Mouse (Mus musculus) adrenal gland, postnatal 10 days (tissue): Measurements from ENCODE around the gene Olfr1153. TPM values are rescaled to one million over a fixed set of nuclear protein-coding genes. Genes with fewer than 3 reads are reported as not detected.

Source experiments
- DNase-seq: peaks from one replicate; pipeline ENCODE4 v3.0.0; 2021; ENCODE audit warnings: mixed read lengths
- long read RNA-seq, 2 experiments: library from polyadenylated mRNA; stranded (forward); transcript quantifications; one replicate each; pipeline ENCODE4 v2.0.0; 2021
- total RNA-seq, 2 experiments: library from RNA; stranded (reverse); gene quantifications; 2 replicates each; pipeline ENCODE4 v1.2.3; 2021

The Olfr1153 gene
- total RNA-seq = not detected
- long read RNA-seq, experiment 1 = 0 reads
- long read RNA-seq, experiment 2 = 0 reads

GRCm38 (mm10) chr2:87894662-87895061, at the start of gene Olfr1153:
TSS of gene Olfr1153 (plus strand) at chr2:87894962.
- no peak for DNase-seq

DNA sequence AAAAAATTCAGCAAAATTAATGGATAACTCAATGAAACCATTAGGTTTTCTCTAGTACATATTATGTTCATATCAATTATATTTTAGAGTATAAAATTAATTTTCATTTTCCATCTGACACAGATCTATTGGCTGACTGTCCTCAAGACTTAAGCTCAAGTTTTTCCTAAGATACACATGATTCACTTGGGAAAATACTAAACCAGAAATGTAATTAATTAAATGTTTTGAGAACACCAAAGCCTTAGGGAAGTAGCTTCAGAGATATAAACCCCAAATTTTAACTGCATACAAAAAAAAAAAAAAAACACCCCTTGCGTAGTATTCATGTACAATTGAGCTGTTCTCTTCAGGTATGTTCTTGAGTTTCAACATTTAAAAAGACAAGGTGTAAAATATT, 39.2 kb upstream of the Olfr1153 start, which contains the start of gene Olfr1151:
Gene Olfr1151 (plus strand): TSS at position 301 of the 400 bp plus-strand sequence.
- DNase-seq = no peak

GRCm38 (mm10) chr2:87866192-87866591, 28.6 kb upstream of the Olfr1153 start, which contains the start of gene Olfr1152:
TSS of gene Olfr1152 (plus strand) at chr2:87866492.
- DNase-seq = no peak

DNA sequence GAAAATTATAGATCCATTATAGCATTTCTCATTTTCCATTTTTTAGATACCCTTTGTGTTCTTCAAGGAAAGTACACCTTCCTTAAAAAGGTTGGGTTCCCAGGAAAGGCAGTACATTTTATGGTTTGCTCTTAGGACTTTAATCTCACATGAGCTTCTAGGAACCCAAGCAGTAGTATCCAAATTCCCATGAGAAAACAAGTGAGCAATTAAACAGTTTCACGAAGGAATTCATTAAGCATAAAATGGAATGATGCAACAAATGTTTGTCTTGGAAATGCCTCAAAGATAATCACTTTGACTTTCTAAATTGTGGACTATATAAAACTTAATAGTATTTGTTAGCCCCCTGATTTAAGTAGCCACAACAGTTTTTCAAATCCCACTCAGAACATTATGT, 10.3 kb downstream of the Olfr1153 start, which contains the start of gene Olfr1154:
Gene Olfr1154 (minus strand): TSS at position 101 of the 400 bp plus-strand sequence.
- no peak for DNase-seq

DNA sequence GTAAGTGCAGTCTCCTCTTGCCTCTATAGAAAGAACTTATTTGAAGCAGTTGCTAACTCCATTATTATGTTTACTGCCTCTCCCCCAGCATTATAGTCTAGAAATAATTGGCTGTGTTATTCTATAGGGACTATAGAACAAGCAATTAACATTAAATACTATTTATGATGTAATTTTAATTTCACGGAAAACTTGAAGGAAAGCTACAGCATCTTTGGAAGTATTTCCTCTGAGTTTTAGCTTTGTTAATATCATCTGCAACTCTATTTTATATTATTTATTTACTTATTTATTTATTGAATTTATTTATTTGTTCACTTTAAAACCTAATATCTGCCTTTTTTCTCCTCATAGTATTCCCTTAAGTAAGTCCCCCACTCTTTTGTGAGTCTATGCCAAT, 50.3 kb downstream of the Olfr1153 start, which contains the start of gene Olfr1155:
Gene Olfr1155 (minus strand): TSS at position 101 of the 400 bp plus-strand sequence.
- DNase-seq = no peak

Other genes starting within 250 kb of the Olfr1153 start
- not detected for gene Olfr1133, start 247.6 kb upstream of the Olfr1153 start, total RNA-seq
- not detected for gene Olfr1134, start 236.5 kb upstream of the Olfr1153 start, total RNA-seq
- not detected for gene Olfr1135, start 221.3 kb upstream of the Olfr1153 start, total RNA-seq
- not detected for gene Olfr1136, start 201.0 kb upstream of the Olfr1153 start, total RNA-seq
- gene Olfr1137, start 181.8 kb upstream of the Olfr1153 start, total RNA-seq = not detected
- gene Olfr1138, start 155.0 kb upstream of the Olfr1153 start, total RNA-seq = not detected
- not detected for gene Olfr1140, start 151.2 kb upstream of the Olfr1153 start, total RNA-seq
- gene Olfr1141, start 141.0 kb upstream of the Olfr1153 start, total RNA-seq = not detected
- gene Olfr152, start 115.5 kb upstream of the Olfr1153 start, total RNA-seq = not detected
- not detected for gene Olfr1143, start 94.4 kb upstream of the Olfr1153 start, total RNA-seq
- not detected for gene Olfr1145, start 85.1 kb upstream of the Olfr1153 start, total RNA-seq
- gene Olfr1148, start 64.4 kb upstream of the Olfr1153 start, total RNA-seq = not detected
- gene Olfr1150-ps1, start 51.0 kb upstream of the Olfr1153 start, total RNA-seq = not detected
- not detected for gene Olfr1151, start 39.1 kb upstream of the Olfr1153 start, total RNA-seq
- gene Olfr1152, start 28.5 kb upstream of the Olfr1153 start, total RNA-seq = not detected
- gene Olfr1154, start 10.2 kb downstream of the Olfr1153 start, total RNA-seq = not detected
- not detected for gene Olfr1155, start 50.2 kb downstream of the Olfr1153 start, total RNA-seq
- not detected for gene Olfr1156, start 58.1 kb downstream of the Olfr1153 start, total RNA-seq
- gene Olfr1157, start 73.3 kb downstream of the Olfr1153 start, total RNA-seq = not detected
- gene Olfr74, start 79.7 kb downstream of the Olfr1153 start, total RNA-seq = not detected
- gene Olfr1158, start 95.2 kb downstream of the Olfr1153 start, total RNA-seq = not detected
- gene Olfr1160, start 113.3 kb downstream of the Olfr1153 start, total RNA-seq = not detected
- gene Olfr1161, start 127.8 kb downstream of the Olfr1153 start, total RNA-seq = not detected
- not detected for gene Olfr73, start 142.7 kb downstream of the Olfr1153 start, total RNA-seq
- not detected for gene Olfr1162, start 156.2 kb downstream of the Olfr1153 start, total RNA-seq
- gene Olfr1163, start 176.9 kb downstream of the Olfr1153 start, total RNA-seq = not detected
- not detected for gene Olfr1164, start 199.0 kb downstream of the Olfr1153 start, total RNA-seq
- not detected for gene Olfr1166, start 233.3 kb downstream of the Olfr1153 start, total RNA-seq